Mouse (Mus musculus): ENCODE measurements at regions not wholly inside any gene's neighbourhood (a gene's known extent, or its start where the extent isn't known, plus 50 kb on each side); places are given as distances from the start of the nearest gene placed in this dataset.

DNA sequence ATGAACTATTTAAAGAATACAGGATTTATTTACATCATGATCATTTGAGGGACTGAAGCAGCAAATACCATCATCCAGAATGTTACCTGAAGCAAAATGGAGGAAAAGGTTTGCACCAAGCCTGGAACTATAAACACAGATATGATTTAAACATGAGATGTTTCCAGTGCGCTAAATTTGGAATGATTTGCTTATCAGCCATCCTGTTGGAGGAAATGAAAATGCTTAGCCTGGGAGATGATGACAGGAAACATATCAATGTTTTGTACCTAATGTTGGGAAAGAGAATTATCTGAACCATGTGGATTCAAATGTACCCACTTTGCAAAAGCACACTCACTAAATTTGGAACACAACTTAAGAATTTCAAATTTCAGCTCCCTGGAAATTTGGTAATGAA, 149.3 kb downstream of the Adgra3 start:
- no peak for DNase-seq

DNA sequence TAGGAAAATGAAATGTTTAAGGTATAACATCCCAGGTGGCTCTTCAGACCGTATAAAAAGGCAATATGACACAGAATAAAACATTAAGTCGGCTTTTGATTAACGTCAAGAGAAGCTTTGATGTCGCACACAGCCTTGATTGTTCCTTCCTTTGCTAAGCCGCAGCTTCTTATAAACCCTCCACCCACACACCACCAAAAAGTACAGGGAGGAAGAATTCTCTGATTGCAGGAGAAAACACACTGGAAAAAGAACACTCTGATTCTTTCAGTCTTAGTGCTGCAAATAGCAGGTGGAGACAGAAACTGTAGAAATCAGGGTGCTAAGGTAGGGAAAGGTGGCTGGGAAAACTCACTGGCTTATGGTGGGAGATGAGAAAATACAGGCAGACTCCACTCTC, 162.7 kb downstream of the Adgra3 start:
- no peak for DNase-seq

DNA sequence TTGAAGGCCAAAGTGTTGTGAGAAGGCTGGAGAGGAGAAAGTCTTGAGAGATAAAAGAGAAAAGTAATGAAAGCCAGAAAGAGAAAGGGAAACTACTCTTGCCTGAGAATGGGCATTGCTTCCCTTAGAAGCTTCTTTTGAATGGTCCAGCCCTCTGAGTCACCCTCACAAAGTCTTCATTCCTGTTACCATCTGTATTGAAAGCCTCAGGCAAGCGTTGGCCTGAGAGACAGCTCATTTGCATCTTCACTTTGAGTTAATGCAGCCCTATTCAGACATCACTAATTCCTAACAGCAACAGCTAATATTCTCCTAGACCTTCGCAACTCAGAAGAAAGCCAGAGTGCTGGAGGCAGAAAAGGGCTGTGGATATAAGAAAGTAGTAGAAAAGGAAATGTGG, 178.4 kb downstream of the Adgra3 start:
- DNase-seq: no peak

DNA sequence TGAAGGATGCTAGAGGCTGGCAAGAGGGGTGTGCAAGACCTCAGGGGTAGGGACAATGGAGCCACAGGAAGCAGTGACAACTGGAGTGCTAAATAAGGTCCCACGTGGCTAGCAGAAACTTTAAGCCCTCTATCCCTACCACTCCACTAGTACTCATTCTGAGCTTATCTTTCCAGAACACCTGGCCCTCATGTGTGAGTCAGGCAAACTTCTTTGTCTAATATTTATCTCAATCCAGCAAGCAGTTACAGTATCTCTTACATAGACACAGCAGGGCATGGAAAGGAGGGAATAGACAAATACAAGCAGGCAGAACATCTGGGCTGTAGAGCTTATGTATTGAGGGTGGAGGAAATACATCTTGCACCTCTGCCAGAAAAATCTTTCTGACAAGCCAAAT, 182.6 kb downstream of the Adgra3 start:
- DNase-seq: no peak

DNA sequence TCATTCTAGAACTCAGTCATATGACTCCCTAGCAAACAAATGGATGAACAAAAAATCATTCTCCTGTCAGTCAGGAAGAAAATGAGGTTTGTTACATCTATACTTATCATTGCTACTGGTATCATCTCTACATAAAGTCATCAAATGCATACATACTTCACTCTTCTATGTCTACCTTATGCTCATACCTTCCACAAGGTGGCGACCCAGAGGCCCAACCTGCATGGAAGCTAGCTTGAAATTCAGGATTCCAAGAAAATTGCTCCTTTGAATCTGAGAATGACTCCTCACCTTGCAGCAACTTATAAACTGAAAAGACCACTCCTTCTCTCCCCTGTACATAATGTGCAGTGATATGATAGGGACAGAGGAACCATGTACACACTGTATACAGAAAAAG, 201.6 kb downstream of the Adgra3 start:
- peak; percentile 11 for DNase-seq

DNA sequence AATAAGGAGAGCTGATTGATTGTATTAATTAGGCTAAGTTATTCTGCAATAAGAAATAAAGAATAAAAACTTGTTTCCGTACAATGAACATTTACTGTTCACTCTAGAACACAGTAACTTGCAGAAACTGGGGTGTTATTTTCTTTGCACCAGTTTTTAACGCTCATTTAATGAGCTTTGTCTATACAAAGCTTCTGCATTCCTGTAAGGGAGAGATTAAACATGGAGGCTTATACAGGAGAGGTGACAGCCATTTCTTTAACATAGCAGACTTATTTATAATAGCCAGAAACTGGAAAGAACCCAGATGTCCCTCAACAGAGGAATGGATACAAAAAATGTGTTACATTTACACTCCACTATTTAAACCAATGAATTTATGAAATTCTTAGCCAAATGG, 202.8 kb downstream of the Adgra3 start:
- DNase-seq: no peak

DNA sequence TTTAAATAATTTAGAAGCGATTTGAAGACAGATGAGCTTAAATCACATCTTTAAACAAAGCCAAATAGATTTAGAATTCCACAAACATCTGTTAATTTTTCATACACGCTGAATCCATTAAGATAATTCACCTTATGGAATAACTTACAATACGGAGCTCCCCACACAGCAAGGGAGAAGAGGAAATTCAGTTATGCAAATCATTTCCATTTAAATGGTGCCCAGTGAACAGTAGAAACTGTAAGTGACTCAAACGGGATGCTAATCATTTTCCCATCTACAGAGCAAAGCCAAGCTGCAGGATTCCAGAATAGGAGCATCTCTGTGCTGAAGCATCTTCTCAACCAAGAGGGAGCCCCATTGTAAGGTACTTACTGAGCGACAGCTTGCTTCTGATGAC, 210.1 kb downstream of the Adgra3 start:
- no peak for DNase-seq

DNA sequence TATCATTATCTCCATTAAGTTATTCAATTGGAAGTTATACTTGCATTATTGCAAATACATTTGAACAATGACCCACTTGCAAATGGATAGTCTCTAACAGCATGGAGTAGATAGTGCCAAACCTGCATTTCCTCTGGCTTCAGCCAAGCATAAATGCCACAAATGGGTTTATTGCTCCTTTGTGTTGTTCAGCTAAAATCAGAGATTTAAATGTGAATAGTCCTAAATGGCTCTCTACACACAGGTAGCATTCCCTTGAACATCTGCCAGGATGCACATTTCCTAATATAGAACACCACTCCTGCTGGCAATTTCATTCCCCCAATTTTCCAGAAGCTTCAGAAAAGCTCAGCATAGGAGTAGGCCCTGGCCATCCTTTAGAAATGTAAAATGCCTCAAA, 210.6 kb downstream of the Adgra3 start:
- DNase-seq: no peak

DNA sequence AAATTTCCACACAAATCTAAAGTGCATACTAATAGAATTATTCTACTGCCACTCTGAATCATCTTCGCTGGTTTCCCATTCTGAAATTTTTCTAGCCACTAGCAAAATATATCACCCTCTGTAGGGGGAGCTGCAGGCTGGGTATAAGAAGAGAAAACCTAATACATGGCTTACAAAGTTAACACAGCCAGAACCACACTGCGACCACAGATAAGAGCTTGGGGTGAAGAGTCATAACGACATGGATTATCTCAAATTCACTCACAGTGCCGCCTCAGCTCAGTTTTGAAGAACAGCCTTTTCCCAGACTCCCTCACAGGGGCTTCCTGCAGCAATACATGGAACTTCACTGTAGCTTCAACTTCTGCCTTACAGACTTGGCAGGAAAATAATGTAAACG, 240.0 kb downstream of the Adgra3 start:
- no peak for DNase-seq

DNA sequence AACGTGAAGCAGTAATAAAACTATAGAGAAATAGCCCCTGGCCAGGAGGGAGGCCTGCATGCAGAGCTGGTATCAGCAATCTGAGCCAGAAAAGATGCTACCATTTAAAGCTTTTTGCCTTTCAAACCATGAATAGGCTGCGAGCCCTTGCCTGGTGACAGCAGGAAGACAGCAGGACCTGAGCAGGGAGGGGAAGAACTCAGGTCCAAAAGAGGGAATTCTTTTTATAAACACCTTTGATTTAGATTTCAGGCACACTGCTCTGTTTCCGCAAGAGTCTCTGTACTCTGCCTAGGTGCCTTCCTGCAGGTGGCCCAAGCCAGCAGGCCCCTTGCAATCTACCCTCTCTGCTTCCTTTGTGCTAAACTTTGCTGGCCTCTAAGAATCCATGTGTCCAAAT, 242.1 kb downstream of the Adgra3 start:
- DNase-seq: no peak

DNA sequence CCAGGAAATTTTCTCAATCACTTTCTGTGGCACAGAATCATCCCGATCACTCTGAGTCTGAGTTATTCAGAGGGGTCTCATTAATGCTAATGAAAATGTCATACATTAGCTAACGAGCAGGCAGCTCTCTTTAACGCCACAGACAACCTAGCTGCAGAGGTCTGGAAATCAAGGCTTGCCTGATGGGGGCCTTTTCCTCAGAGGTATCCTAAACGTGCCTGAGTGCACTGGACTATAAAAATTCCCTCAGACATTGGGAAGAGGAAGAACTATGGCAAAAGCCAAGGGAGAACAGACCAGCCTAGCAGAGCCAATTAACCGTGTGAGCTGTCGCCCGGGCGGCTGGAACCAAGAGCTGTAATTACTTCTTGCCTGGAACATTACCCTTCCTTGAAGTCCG, 245.5 kb downstream of the Adgra3 start:
- DNase-seq: no peak

DNA sequence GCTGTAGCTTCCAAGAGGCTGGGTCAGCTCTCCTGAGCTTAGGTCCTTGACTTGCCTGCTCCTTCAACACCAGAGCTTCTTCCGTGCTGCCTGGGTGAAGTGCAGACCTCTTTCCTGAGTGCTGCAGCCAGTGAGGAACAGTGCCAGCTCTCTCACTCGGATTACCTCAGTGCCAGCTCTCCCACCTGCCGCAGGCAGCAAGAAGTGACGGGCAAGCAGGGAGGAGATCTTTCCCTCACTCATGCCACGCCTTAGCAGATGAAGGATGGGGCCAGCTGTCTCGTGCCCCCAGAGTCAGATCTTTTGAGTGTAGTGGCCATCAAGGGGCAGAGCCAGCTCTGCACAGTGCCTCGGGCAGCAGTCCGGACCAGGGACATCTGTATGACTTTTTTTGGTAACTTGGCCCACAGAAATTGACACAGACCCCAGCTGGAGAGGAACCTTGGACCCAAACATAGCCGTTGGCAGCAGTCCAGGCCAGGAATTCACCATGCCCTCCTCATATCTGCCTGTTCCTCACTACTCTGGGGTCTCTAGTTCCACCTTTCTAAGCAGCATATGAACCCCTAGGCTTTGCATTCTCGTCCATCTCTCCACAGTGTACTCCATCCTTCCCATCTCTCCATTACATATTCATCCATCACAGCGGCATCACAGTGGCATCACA, 263.9 kb upstream of the Kcnip4 start:
- DNase-seq: no peak

DNA sequence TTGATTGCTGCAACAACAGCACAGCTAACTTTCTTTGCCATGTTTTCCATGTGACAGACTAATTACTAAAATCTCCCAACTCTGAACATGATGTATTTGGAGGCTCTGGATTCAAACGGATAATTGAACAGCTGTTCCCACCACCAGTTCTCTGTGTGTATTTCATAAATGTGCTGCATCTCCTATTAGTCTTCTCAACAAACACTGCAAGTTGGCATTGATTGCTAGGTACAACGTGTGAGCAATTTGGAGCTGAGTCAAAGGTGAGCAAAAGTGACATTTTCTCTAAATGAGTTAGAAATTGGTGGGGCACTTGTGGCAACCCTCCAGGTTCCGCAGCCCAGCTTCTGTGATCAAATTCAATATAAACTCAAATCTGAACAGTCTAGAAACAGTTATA, 259.0 kb upstream of the Kcnip4 start:
- no peak for DNase-seq

DNA sequence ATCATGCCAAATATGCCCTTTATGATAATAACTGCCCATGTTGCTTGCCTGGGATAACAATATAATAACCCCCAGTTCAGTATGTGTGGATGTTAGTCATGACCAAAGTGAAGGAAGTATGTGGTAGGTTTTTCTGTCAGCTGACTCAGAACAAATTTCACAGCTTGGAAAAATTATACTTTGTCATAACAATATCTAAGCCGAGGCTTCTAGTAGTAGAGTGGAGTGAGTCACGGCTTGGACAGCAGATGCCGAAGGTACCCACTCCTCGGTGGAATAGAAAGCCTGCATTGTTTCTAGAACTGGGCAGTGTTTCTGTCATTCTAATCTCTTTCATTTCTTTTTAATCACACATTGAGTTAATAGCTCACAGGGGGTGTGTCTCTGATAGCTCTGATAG, 236.3 kb upstream of the Kcnip4 start:
- no peak for DNase-seq

DNA sequence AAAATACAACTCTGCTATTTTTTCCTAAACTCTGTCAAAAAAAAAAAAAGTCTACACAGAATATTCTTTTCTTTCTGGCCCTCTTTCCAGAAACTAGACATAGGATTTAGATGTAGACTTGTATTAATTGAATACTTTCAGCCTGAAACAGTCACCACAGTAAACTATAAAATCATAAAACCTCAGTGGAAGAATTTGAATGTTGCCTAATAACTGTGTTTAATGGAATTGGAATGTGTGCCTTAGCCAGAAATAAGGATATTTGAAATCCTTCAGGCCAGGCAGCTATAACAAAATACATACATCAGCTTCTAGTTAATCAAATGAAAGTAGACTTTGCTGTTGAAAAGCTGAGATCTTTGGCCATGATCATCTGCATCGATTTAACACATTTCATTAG, 230.8 kb upstream of the Kcnip4 start:
- DNase-seq: no peak

DNA sequence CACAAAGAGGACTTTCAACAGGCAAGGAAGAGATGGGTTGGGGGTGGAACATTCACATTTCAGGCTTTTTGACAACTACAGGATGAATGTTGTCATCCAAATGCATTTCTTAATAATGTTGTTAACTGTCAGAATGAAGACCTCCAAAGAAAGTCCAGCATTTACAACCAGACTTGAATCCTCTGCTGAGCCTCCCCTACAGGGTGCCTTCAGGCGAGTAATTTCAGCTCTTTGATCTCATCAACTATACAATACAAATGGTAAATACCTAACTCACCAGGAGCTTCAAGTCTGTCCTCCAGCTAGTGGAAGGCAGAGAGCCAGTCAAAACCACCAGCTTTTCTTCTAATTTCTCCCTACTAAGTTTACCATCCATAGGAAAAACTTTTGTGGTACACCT, 187.9 kb upstream of the Kcnip4 start:
- DNase-seq: no peak

DNA sequence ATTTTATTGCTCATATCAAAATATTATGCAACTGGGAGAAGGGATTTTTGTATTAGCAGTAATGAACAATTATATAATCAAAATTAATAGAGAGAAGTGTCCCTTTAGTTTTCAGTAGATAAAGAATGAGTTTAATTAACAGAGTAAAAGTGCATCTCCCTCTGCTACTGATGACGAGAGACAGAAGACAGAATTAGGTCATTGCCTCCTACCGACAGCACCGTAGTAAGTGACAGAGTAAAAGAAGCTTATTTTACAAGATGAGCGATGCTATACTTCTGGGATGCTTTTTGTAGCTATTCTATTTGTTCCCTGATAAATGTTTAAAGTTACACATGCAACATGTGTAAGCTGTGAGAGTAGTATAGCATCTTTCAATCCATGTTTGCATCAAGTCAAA, 157.4 kb upstream of the Kcnip4 start:
- DNase-seq: no peak

DNA sequence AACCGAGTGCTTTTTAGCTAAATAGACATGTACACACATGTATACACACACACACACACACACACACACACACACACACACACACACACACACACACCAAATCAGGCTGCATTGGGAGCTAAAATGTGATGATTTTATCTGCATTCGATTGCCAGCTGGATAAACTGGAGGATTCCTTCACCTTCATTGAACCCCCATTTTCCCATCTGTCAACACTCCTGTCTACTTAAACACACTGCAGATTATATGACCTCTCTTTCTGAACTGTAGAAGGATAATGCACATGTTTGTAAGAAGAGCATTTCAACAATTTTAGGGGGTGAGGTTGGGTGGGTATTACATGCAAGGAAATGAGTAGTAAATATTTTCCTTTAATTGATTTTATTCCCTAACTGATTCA, 156.8 kb upstream of the Kcnip4 start:
- DNase-seq: no peak

DNA sequence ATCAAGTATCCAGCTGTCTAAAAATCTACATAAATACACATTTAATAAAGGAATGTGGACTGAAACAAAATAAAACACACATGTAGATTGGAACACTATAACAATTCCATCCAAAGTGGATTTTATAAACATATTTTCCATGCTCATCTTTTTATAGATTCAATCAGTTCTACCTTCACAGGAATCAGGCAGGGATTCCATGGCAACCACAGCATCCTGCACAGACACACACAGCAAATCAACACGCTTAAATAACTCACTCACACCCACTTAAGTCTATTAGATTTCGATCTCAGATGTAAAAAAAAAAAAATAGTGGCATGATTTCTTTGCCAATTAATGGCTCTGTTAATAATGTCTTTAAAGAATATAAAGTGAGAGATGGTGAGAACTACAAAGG, 151.2 kb upstream of the Kcnip4 start:
- no peak for DNase-seq

DNA sequence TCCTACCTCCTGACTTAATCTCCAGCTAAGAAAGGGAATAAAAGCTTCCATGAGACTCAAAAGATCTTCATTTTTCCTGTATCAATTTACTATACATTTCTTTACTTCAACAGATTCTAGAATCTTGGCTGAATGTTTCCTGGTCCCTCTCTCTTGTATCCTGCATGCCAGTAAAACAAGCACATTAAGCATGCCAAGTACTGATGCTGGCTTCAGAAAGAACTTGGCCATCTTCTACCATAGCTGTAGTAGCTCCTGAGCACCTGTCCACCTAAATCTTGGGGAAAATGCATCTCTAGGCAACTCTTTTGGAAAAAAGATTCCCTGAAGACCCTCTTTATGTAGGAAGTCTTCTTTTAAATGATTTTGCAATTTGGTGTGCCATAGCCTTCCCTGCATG, 140.5 kb upstream of the Kcnip4 start:
- DNase-seq: no peak

DNA sequence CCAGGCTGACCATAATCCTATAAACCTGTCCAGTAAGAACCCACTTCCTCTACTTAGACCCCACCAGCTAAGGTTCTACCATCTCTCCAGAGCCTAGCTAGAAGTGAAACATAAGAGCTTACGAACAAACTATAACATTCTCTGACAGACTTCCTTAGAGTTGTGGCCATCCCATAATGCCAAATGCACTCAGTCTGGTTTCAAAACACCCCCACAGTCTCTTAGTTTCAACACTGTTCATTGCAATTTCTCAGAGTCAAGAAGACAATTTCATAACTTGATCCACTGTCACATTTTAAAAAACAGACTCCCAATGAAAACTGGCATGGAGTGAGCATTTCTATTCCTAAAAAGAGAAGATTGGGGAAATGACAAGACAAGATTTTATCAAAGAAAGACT, 139.2 kb upstream of the Kcnip4 start:
- DNase-seq: no peak

DNA sequence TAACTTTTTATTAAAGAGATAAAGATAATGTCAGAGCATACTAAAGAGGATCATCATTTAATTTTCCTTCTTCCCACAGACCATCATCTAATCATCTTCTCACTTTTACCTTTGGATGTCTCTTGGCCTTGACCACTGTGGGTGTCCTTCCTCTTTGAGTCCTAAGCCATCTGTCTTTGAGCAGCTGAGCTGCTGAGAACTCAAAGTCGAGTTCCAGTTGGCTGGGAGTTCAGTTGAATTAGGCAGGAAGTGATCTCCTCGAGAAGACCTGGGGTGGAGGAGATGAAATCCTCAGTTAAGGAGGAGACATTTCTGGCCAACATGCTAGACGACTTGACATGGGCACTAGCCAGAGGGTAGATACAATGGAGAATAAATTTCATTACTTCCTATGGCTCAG, 137.4 kb upstream of the Kcnip4 start:
- DNase-seq: no peak

DNA sequence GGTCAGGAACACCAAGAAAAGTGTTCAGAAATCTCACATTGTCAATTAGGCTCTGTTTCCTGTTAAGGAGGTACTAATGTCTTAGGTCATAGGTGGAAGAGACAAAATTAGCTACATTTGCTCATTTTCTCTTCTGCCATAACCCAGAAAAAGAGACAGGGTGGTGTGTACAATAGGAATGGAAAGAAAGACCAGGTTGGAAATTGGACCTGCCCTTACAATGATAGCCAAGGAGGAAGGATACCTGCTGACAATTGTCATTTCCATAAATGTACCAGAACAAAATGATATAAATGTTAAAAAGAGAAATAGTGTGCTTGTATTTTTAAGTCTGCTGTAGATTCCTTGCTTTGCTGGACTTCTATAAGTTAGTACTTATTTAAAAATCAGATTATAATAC, 135.9 kb upstream of the Kcnip4 start:
- DNase-seq: no peak

DNA sequence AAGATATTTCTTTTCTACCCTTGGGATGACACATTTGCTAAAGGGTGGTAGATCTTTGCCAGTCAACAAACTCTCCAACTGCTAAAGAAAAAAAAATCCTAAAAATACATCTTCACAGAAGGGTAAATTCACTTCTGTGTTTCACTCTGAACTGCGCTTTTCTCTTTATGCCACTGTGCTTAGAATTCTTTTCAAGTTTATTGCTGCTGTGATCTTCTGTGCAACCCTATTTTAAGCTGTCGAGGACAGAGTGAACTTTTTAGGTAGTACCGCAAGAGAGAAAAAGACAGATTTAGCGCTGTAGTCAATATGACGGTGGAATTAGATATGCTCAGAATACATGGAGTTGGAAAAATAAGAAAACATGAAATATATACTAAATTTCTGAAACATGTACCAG, 126.2 kb upstream of the Kcnip4 start:
- no peak for DNase-seq

DNA sequence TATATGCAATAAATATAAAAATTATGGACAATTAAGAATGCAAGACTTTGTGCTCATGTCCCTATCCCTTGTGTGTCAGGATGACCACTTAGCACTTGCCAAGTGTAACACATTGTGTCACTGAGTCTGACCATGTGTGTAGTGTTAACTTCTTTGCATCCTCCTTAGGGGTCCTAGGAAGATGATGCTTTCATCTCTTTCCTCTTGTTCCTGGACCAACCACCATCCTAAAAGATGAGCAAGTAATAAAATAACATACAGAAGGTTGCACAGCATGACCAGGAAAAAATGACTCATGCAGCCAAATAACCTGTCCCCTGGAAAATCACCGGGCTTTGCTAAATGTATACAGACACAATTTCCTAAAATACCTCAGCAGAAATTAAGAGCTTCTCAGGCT, 121.1 kb upstream of the Kcnip4 start:
- DNase-seq: no peak

DNA sequence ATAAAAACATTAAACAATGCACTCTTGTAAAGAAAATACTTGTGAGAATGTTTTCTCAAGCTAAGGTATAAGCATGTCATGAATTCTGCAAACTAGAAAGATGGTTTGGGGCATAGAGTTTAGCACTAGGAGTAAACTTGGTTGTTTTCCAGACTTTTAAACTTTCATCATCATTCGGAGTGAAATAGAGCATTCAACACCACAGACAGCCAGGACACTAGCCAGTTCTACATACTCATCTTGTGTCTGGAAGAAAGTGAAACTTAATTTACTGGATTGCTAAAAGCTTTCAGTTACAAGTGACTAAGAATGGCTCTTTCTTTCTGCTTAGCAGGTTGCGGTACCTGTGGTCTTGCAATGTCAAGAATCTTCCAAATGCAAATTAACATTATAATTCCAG, 119.9 kb upstream of the Kcnip4 start:
- no peak for DNase-seq

Measured in lung, postnatal 10 days (tissue).